Mouse (Mus musculus) c-Kit-negative CD71-positive TER-119-positive erythroid progenitor cells, embryonic 14.5 days (primary cell): ENCODE measurements around the gene Irf6.

ENCODE experiments used
- DNase-seq: peaks from one replicate; pipeline ENCODE4 v3.0.0-alpha.2; 2013; ENCODE audit warnings: low read depth, low spot score

The Irf6 gene

GRCm38 (mm10) chr1:193156316-193157110 is 3.6 kb downstream of the Irf6 start:
- DNase-seq, result no peak

- no peak for DNase-seq
Observed at GRCm38 (mm10) chr1:193157111-193157492, 4.2 kb downstream of the Irf6 start.

- no peak for DNase-seq
Observed at GRCm38 (mm10) chr1:193159163-193159562, 6.3 kb downstream of the Irf6 start.

GRCm38 (mm10) chr1:193159613-193160012 is 6.7 kb downstream of the Irf6 start:
- DNase-seq, result no peak

- no peak for DNase-seq
Observed at GRCm38 (mm10) chr1:193160317-193161032, 7.6 kb downstream of the Irf6 start.

GRCm38 (mm10) chr1:193167746-193168145 is 14.8 kb downstream of the Irf6 start, which contains the start of gene A130010J15Rik:
Gene A130010J15Rik, plus strand, starts transcription at chr1:193168046.
- no peak for DNase-seq

- no peak for DNase-seq
Observed at GRCm38 (mm10) chr1:193169228-193169627, 16.3 kb downstream of the Irf6 start.

- no peak for DNase-seq
Observed at GRCm38 (mm10) chr1:193169856-193170255, 16.9 kb downstream of the Irf6 start.

GRCm38 (mm10) chr1:193172991-193173809 is 20.3 kb downstream of the Irf6 start:
- peak; percentile 95 for DNase-seq

- no peak for DNase-seq
Observed at GRCm38 (mm10) chr1:193173810-193174129, 20.9 kb downstream of the Irf6 start.

- DNase-seq, result no peak
Observed at GRCm38 (mm10) chr1:193174143-193174733, 21.3 kb downstream of the Irf6 start.

- DNase-seq, result no peak
Observed at GRCm38 (mm10) chr1:193181104-193181503, 28.2 kb downstream of the Irf6 start.

GRCm38 (mm10) chr1:193188257-193188656 is 35.3 kb downstream of the Irf6 start:
- DNase-seq, result no peak

- no peak for DNase-seq
Observed at GRCm38 (mm10) chr1:193189151-193189621, 36.3 kb downstream of the Irf6 start.

GRCm38 (mm10) chr1:193189771-193190170 is 36.9 kb downstream of the Irf6 start:
- no peak for DNase-seq

- no peak for DNase-seq
Observed at GRCm38 (mm10) chr1:193191675-193192283, 38.9 kb downstream of the Irf6 start.

- DNase-seq, result no peak
Observed at GRCm38 (mm10) chr1:193194416-193195140, 41.7 kb downstream of the Irf6 start.

- no peak for DNase-seq
Observed at GRCm38 (mm10) chr1:193195169-193195810, 42.4 kb downstream of the Irf6 start.

- no peak for DNase-seq
Observed at GRCm38 (mm10) chr1:193197494-193198205, 44.7 kb downstream of the Irf6 start.
